Mouse (Mus musculus) hindbrain, embryonic 15.5 days (tissue): ENCODE measurements at regions not wholly inside any gene's neighbourhood (a gene's known extent, or its start where the extent isn't known, plus 50 kb on each side); places are given as distances from the start of the nearest gene placed in this dataset.
"Not testable (repeated sequence)": the region's sequence is repeated elsewhere in the genome, so short reads cannot be mapped to it uniquely, and the experiment has no call there.

Experiments
- ATAC-seq: fragments of 200-750 bp; cut with Nextera tagmentation; 2 replicates; pipeline ENCODE4 v1.8.0; 2017; ENCODE audit warnings: low read depth, moderate number of reproducible peaks, moderate TSS enrichment; ENCODE audit not compliant: low FRiP score
- H3K27ac ChIP-seq: fragments of 300-500 bp; sonication (generic); replicated peaks from 2 replicates; pipeline ENCODE4 v1.5.1; 2015; ENCODE audit warnings: mild to moderate bottlenecking, inconsistent platforms
- H3K27me3 ChIP-seq: fragments of 300-500 bp; sonication (generic); 2 replicates; pipeline ENCODE4 v1.6.1; 2015; ENCODE audit warnings: control low read depth, inconsistent platforms
- H3K36me3 ChIP-seq: fragments of 300-500 bp; sonication (generic); 2 replicates; pipeline ENCODE4 v1.6.1; 2015; ENCODE audit warnings: control low read depth, inconsistent platforms
- H3K4me1 ChIP-seq: fragments of 300-500 bp; sonication (generic); replicated peaks from 2 replicates; pipeline ENCODE4 v1.6.1; 2015; ENCODE audit warnings: control low read depth, inconsistent platforms
- H3K4me2 ChIP-seq: fragments of 300-500 bp; sonication (generic); 2 replicates; pipeline ENCODE4 v1.6.1; 2015; ENCODE audit warnings: moderate library complexity, mild to moderate bottlenecking, inconsistent platforms
- H3K4me3 ChIP-seq: fragments of 300-500 bp; sonication (generic); 2 replicates; pipeline ENCODE4 v1.5.1; 2015; ENCODE audit warnings: mild to moderate bottlenecking, inconsistent platforms
- H3K9ac ChIP-seq: fragments of 300-500 bp; sonication (generic); 2 replicates; pipeline ENCODE4 v1.6.1; 2015; ENCODE audit warnings: inconsistent platforms
- H3K9me3 ChIP-seq: fragments of 300-500 bp; sonication (generic); 2 replicates; pipeline ENCODE4 v1.6.1; 2016; ENCODE audit warnings: control low read depth, inconsistent platforms
- WGBS: fragments of 180-500 bp; shearing (Covaris S2); methylation state at CpG from one replicate; pipeline ENCODE4 v1.1.7; 2015; 5-methylcytosine and 5-hydroxymethylcytosine counted together

DNA sequence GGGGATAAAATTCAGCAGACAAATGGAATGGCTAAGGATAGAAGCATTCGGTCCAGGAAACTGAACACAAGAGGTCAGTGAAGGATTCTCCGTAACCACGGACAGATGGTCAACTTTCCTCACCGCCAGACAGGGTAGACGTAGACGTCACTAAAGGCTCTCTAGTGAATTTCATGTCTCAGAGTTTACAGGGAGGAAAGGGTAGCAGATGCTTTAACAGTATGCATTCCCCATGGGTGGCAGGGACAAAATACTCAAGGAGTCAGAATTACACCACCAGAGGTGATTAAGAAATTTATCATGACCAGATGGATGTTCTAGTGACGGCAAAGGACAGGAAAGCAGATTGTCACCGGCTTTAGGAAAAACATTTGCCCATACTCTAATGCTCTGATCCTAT, 331.2 kb downstream of the Sh2d4b start:
- Histone ChIP-seq H3K27ac (no peak overlapping the region), H3K27me3 (no peaks in the 10 kb centered on the region), H3K4me3 (no peak overlapping the region), H3K4me2 (no peak overlapping the region), H3K4me1 (no peaks in the 10 kb centered on the region), H3K9ac (no peak overlapping the region), H3K36me3 (no peaks in the 10 kb centered on the region), H3K9me3 (no peaks in the 10 kb centered on the region)
- 82% methylated on average over 8 of the region's 8 CpGs for WGBS
- ATAC-seq: no peak

DNA sequence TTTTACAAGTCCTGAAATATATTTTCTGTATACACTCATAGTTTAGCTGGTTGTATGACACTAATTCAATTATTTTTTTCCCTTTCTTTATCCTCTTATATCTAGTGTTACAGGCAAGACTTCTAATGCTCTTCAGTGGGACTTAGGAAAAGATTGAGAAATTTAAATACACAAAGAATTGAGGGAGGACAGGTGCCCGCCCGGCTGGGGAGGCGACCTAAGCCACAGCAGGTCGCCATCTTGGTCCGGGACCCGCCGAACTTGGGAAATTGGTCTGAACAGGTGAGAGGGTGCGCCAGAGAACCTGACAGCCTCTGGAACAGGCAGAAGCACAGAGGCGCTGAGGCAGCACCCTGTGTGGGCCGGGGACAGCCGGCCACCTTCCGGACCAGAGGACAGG, 346.6 kb downstream of the Sh2d4b start:
- not testable (repeated sequence) for H3K27me3 ChIP-seq, H3K4me1 ChIP-seq, H3K27ac ChIP-seq, H3K4me2 ChIP-seq, H3K9ac ChIP-seq, ATAC-seq, H3K4me3 ChIP-seq, H3K9me3 ChIP-seq, H3K36me3 ChIP-seq
- 93% methylated on average over 8 of the region's 12 CpGs for WGBS

DNA sequence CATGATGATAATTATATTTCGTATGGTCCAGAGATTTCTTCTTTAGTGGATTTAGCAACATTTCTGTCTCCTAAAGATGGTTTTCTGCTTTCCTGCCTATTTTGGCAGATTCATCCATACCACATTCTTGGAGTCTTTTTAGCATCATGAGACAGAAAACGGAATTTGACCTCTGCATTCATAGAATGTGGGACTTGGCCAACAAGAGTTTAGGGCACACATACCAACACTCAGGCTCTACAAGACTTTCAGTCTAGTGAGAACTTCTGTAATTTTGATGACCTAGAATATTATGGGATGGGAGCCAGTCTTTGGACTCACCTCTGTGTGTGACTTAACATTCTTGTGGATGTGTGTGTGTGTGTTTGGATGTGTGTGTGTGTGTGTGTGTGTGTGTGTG, 360.0 kb downstream of the Sh2d4b start:
- ATAC-seq: no peak
- 86% methylated on average over 2 of the region's 2 CpGs for WGBS
- H3K4me3 ChIP-seq: no peak overlapping the region

DNA sequence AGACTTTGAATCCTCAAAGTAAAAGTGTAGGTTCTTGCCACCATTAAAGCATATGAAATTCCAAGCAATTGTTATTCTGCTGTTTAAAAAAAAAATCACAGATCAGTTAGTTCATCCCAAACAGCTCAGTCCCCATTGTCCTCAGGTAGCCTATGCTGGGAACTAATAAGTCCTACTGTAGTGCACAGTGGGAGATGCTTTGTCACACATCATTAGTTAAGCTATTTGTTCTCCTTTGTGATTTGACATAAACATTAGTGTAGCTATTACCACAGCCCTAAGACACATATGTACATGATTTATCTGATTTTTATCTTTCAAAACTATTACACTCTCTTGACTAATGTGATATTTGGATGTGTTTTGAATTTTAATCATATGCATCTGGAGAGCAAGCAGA, 378.4 kb downstream of the Sh2d4b start:
- Histone ChIP-seq H3K4me2 (no peak overlapping the region), H3K4me1 (no peaks in the 10 kb centered on the region), H3K9me3 (no peaks in the 10 kb centered on the region), H3K4me3 (no peak overlapping the region), H3K9ac (no peak overlapping the region), H3K27me3 (no peaks in the 10 kb centered on the region), H3K36me3 (no peaks in the 10 kb centered on the region), H3K27ac (no peak overlapping the region)
- ATAC-seq: peak; percentile 56; the same call in 1 of the 2 replicates

More for the DNA sequence above, 360.0 kb downstream of the Sh2d4b start:
- Histone ChIP-seq H3K36me3 (no peaks in the 10 kb centered on the region), H3K4me2 (no peak overlapping the region), H3K4me1 (no peaks in the 10 kb centered on the region), H3K27me3 (no peaks in the 10 kb centered on the region), H3K9me3 (no peaks in the 10 kb centered on the region), H3K27ac (no peak overlapping the region), H3K9ac (no peak overlapping the region)
